Mouse (Mus musculus): ENCODE measurements around the gene Ssna1.

Gene Ssna1

GRCm38 (mm10) chr2:25231038-25231437 lies 41.2 kb downstream of the Ssna1 start:
- DNase-seq (ENCODE audit: low spot score in 2 of 2): no peak

- DNase-seq (ENCODE audit: low spot score in 2 of 2): no peak
Observed at GRCm38 (mm10) chr2:25230581-25230980, 41.7 kb downstream of the Ssna1 start.

GRCm38 (mm10) chr2:25229582-25229981 lies 42.7 kb downstream of the Ssna1 start:
- DNase-seq (ENCODE audit: low spot score in 2 of 2): no peak

- DNase-seq (ENCODE audit: low spot score in 2 of 2): no peak
Observed at GRCm38 (mm10) chr2:25228995-25229530, 43.2 kb downstream of the Ssna1 start.

GRCm38 (mm10) chr2:25228431-25228889 lies 43.8 kb downstream of the Ssna1 start:
- DNase-seq (ENCODE audit: low spot score in 2 of 2): peak; percentile 85 to 88

GRCm38 (mm10) chr2:25227406-25227805 lies 44.8 kb downstream of the Ssna1 start:
- DNase-seq (ENCODE audit: low spot score in 2 of 2): no peak

- no peak for DNase-seq (ENCODE audit: low spot score in 2 of 2)
Observed at GRCm38 (mm10) chr2:25226864-25227263, 45.4 kb downstream of the Ssna1 start.

- DNase-seq (ENCODE audit: low spot score in 2 of 2): no peak
Observed at GRCm38 (mm10) chr2:25225811-25226379, 46.3 kb downstream of the Ssna1 start.

GRCm38 (mm10) chr2:25224766-25225752 lies 47.2 kb downstream of the Ssna1 start:
- DNase-seq (ENCODE audit: low spot score in 2 of 2): peak; percentile 99 to 100

- DNase-seq (ENCODE audit: low spot score in 2 of 2): no peak
Observed at GRCm38 (mm10) chr2:25224492-25224765, 47.8 kb downstream of the Ssna1 start, which contains the start of gene Tubb4b. TSS of gene Tubb4b (minus strand) at chr2:25224702.

GRCm38 (mm10) chr2:25223681-25224491 lies 48.4 kb downstream of the Ssna1 start:
- DNase-seq (ENCODE audit: low spot score in 2 of 2): peak; percentile 89 to 90

- no peak for DNase-seq (ENCODE audit: low spot score in 2 of 2)
Observed at GRCm38 (mm10) chr2:25221331-25221772, 50.9 kb downstream of the Ssna1 start.

Data from spleen, postnatal 36 days (tissue).